Mouse (Mus musculus) liver, adult 2 months (tissue): ENCODE data around the gene Wbp1l. TPM values are rescaled to one million over a fixed set of nuclear protein-coding genes. Genes with fewer than 3 reads are reported as not detected.

ENCODE experiments used
- DNase-seq: peaks from one replicate; pipeline ENCODE4 v3.0.0-alpha.2; 2011; ENCODE audit warnings: low read depth, low spot score; ENCODE audit errors: extremely low read depth
- H3K27ac ChIP-seq: fragments of 200-500 bp; replicated peaks from 2 replicates; pipeline ENCODE4 v1.5.1; 2012; ENCODE audit warnings: low read depth, mild to moderate bottlenecking, control low read depth, inconsistent platforms, low read length; ENCODE audit not compliant: insufficient read depth
- H3K27me3 ChIP-seq: fragments of 200-500 bp; 2 replicates; pipeline ENCODE4 v1.6.1; 2012; ENCODE audit warnings: mild to moderate bottlenecking, moderate library complexity, low read length, inconsistent platforms; ENCODE audit not compliant: control insufficient read depth, insufficient read depth
- H3K36me3 ChIP-seq: fragments of 200-500 bp; 2 replicates; pipeline ENCODE4 v1.6.1; 2012; ENCODE audit warnings: low read length, inconsistent platforms; ENCODE audit not compliant: control insufficient read depth, insufficient read depth
- H3K4me1 ChIP-seq: fragments of 200-500 bp; 2 replicates; pipeline ENCODE4 v1.6.1; 2011; ENCODE audit warnings: low read length; ENCODE audit not compliant: control insufficient read depth, insufficient read depth
- H3K4me3 ChIP-seq: fragments of 200-500 bp; 2 replicates; pipeline ENCODE4 v1.5.1; 2011; ENCODE audit warnings: low read depth, mild to moderate bottlenecking, control low read depth, low read length, moderate library complexity; ENCODE audit not compliant: insufficient read depth
- H3K79me2 ChIP-seq: fragments of 200-500 bp; 2 replicates; pipeline ENCODE4 v1.6.1; 2012; ENCODE audit warnings: inconsistent platforms, mild to moderate bottlenecking, low read length, moderate library complexity; ENCODE audit not compliant: control insufficient read depth, insufficient read depth
- H3K9ac ChIP-seq: fragments of 200-500 bp; 2 replicates; pipeline ENCODE4 v1.6.1; 2012; ENCODE audit warnings: low read depth, mild to moderate bottlenecking, control low read depth, inconsistent platforms, low read length
- CTCF ChIP-seq: fragments of 200-500 bp; IDR thresholded peaks from 2 replicates; pipeline ENCODE4 v1.5.1; 2011; ENCODE audit warnings: low read depth, low read length, control low read depth
- POLR2A ChIP-seq: fragments of 200-500 bp; IDR thresholded peaks from 2 replicates; pipeline ENCODE4 v1.6.1; 2011; ENCODE audit warnings: low read length, control low read depth; ENCODE audit not compliant: insufficient read depth; ENCODE audit errors: extremely low read depth
- WGBS: fragments of 180-500 bp; shearing (Covaris S2); methylation state at CpG from one replicate; pipeline ENCODE4 v1.1.7; 2018; 5-methylcytosine and 5-hydroxymethylcytosine counted together
- polyA plus RNA-seq: library from polyadenylated mRNA; depleted of rRNA; stranded (reverse); fragments of >200 nt; gene quantifications from 2 replicates; pipeline ENCODE4 v1.2.3, GENCODE M21; 2012
- total RNA-seq: library from RNA; depleted of rRNA; stranded (reverse); fragments of >200 nt; gene quantifications from 2 replicates; pipeline ENCODE4 v1.2.3, GENCODE M21; 2014

Wbp1l gene
- total and polyA plus RNA-seq, 2 experiments = 66.7 to 140 TPM

DNA sequence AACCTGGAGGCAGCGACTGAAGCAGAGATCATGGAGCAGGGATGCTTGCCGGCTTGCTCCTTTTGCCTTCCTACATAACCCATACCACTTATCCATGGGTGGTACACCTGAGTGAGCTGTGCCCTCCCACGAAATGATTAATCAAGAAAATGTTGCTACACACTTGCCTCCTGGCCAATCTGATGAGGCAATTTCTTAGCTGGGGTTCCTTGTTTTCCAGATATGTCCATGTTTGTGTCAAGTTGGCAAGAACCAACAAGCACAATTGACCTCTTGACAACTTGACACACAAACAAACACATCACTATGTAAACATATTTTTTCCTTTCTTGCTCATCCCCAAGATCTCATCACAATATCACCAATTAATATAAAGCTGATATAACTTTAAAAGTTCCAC lies 76.8 kb downstream of the Wbp1l start:
- peak overlapping the region; percentile 47 for H3K27ac ChIP-seq
- no peaks in the 10 kb centered on the region for H3K36me3 ChIP-seq
- H3K79me2 ChIP-seq = no peaks in the 10 kb centered on the region
- H3K27me3 ChIP-seq = no peaks in the 10 kb centered on the region
- WGBS = 27% methylated on average over 3 of the region's 3 CpGs
- no peak overlapping the region for H3K9ac ChIP-seq
- H3K4me1 ChIP-seq = peaks cover 25% of the 10 kb centered on the region
- DNase-seq = peak; percentile 90
- H3K4me3 ChIP-seq = no peak overlapping the region
- TF ChIP-seq CTCF (no peak), POLR2A (no peak)

DNA sequence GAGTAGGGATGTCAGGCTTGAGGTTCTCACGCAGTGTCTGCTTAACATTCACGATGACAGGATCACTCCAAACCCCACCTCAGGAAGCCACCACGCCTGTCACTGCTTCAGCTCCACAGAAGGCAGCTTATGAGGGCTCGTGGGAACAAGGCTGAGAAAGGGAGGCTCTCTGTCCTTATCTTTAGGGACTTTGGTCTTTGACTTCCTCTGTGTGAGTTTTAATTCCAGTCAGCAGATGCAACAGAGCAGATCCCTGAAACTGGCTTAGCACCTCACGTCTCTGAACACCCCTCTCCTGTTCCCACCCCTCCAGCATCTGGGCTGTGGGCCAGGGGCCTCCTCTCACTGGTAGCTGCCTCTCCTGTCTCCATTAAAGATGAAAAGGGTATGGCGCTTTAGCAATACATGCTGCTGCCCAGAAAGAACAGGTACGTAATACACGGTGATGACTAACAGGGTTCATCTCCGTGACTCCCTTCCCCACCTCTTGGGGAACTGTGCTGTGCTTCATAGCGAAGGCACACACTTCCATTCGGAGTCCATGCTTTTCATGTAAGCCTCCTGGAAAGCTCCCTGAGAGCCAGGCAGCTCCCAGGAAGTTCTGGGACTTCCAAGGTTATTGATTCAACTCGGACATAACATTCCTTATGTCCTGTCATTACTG lies 81.0 kb downstream of the Wbp1l start:
- H3K4me3 ChIP-seq = no peak overlapping the region
- no peaks in the 10 kb centered on the region for H3K36me3 ChIP-seq
- no peaks in the 10 kb centered on the region for H3K79me2 ChIP-seq
- TF ChIP-seq POLR2A = no peak
- TF ChIP-seq CTCF = no peak
- no peak for DNase-seq
- H3K27me3 ChIP-seq = no peaks in the 10 kb centered on the region
- H3K27ac ChIP-seq = no peak overlapping the region
- H3K4me1 ChIP-seq = peaks cover 26% of the 10 kb centered on the region
- H3K9ac ChIP-seq = no peak overlapping the region
- 60% methylated on average over 12 of the region's 12 CpGs for WGBS

DNA sequence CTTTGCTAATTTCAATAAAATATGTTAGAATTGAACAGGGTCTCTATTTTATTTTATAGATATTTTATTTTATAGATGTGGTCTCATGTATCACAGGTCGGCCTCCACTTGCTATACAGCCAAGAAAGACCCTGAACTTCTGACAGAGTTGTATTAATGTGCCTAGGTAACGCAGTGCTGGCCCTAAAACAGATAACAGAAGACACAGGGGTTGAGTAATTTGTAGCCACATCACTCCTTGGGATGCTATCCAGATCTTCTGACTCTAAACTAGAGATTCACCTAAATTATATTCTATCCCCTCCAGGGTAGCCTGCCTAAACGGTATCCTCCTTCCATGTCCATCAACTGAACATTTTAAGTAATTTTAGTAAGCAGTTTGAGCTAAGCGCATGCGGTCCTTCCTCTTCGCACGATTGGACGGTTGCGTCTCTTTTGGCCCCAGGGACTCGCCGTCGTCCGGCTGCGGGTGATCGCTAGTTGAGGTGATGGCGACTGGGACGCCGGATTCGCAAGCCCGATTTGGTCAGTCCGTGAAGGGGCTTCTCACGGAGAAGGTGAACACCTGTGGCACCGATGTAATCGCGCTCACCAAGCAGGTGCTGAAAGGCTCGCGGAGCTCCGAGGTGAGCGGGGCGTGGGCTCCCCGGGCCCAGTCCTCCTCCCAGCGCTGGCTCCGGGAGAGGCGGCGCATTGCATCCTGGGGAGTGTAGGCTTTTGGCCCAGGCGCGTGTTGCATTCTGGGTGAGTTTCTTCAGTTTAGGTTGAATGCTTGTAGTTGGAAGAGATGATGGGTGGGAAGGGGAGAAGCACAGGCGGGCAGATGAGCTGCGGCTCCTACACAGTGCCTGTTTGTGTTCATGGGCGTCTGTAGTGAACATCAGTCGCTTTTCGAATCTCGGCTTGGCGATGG lies 90.8 kb downstream of the Wbp1l start, which contains the start of gene Borcs7:
Borcs7 (plus strand) TSS at position 447 of the 913 bp plus-strand sequence.
- DNase-seq = peak; percentile 83
- H3K27ac ChIP-seq = peak within 1 kb of the TSS; percentile 69
- H3K27me3 ChIP-seq = no peaks in the 10 kb centered on the region
- peak within 1 kb of the TSS; percentile 84 for H3K9ac ChIP-seq
- WGBS = 4% methylated on average over 44 of the region's 44 CpGs
- H3K4me1 ChIP-seq = peaks cover 2% of the 10 kb centered on the region; the same call in 1 of the 2 replicates
- TF ChIP-seq POLR2A (peak; percentile 32; the same call in 1 of the 2 replicates), CTCF (no peak)
- H3K4me3 ChIP-seq = peak within 1 kb of the TSS; percentile 78
- H3K36me3 ChIP-seq = no peaks in the 10 kb centered on the region
- H3K79me2 ChIP-seq = no peaks in the 10 kb centered on the region

DNA sequence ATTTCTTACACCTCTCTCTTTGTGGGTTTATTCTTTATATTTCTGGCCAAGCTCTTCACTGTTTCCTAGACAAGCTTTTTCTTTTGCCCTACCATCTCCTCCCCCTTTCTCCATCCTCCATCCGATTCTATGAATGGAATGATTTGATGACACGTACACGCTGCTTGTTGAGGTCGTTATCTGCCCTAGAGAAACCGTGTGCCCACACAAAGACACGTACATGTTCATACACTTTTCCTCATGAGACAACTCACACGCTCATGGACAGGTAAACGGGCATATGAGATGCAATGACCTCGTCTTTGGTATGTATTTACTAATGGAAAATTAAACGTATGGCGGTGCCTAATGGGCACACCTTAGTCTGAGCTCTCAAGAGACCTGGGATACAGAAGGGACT lies 91.5 kb downstream of the Wbp1l start:
- H3K4me3 ChIP-seq = no peak overlapping the region; the same call in none of the 2 replicates
- 79% methylated on average over 11 of the region's 11 CpGs for WGBS
- no peaks in the 10 kb centered on the region for H3K27me3 ChIP-seq
- H3K79me2 ChIP-seq = no peaks in the 10 kb centered on the region
- H3K27ac ChIP-seq = no peak overlapping the region
- no peak for DNase-seq
- H3K4me1 ChIP-seq = peaks cover 2% of the 10 kb centered on the region; the same call in 1 of the 2 replicates
- TF ChIP-seq CTCF (no peak), POLR2A (no peak)
- no peak overlapping the region for H3K9ac ChIP-seq
- H3K36me3 ChIP-seq = no peaks in the 10 kb centered on the region

DNA sequence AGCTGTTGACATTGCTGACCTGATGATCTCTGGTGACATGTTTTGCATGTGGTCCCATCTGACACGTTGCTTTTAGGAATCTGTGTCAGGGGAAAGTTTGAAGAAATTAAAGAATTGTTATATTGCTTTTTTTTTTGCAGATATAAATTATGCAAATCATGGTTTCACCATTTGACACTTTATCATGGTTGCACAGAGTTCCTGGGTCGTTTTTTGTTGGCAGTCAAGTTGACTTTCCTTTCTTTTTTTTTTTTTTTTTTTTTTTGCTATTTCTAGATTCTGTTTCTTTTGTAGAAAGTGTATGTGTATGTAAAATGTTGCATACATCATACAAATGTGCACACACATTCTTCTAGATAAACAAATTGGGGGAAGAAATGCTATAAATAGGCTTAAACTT lies 92.2 kb downstream of the Wbp1l start:
- Histone ChIP-seq H3K9ac (no peak overlapping the region), H3K27me3 (no peaks in the 10 kb centered on the region), H3K36me3 (no peaks in the 10 kb centered on the region), H3K4me1 (peaks cover 2% of the 10 kb centered on the region; the same call in 1 of the 2 replicates), H3K27ac (no peak overlapping the region), H3K79me2 (no peaks in the 10 kb centered on the region), H3K4me3 (no peak overlapping the region)
- 57% methylated on average over 2 of the region's 2 CpGs for WGBS
- no peak for TF ChIP-seq CTCF
- TF ChIP-seq POLR2A = no peak
- DNase-seq = no peak

DNA sequence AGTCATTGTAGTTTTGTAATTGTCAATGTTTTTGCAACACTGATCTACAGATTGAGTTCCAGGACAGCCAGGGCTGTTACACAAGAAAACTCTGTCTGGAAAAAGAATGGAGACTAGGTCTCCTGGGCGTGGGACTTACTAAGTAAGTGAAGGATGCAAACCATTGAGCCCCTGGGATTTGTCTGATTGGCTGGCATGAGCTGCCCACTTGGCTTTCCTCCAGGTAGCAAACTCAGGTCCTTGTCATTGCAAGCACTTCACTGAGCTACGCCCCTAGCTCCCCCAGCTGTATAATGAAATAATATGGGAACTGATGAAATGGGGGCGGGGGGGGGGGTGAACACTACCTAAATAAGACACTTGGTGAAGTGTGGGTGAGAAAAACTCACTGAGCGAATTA lies 94.3 kb downstream of the Wbp1l start:
- Histone ChIP-seq H3K4me3 (no peak overlapping the region), H3K36me3 (no peaks in the 10 kb centered on the region), H3K27ac (no peak overlapping the region), H3K79me2 (no peaks in the 10 kb centered on the region), H3K9ac (no peak overlapping the region), H3K27me3 (no peaks in the 10 kb centered on the region), H3K4me1 (peaks cover 6% of the 10 kb centered on the region)
- 90% methylated on average over 4 of the region's 4 CpGs for WGBS
- no peak for TF ChIP-seq CTCF
- TF ChIP-seq POLR2A = no peak
- DNase-seq = no peak
